Mouse (Mus musculus) layer of hippocampus, postnatal 10 days (tissue): ENCODE measurements around the gene Slc13a3. TPM values are rescaled to one million over a fixed set of nuclear protein-coding genes. Genes with fewer than 3 reads are reported as not detected.
A peak's percentile ranks its signal among the peaks of the same experiment; 100 is the strongest.

Source experiments
- DNase-seq, 2 experiments: peaks; one replicate each; pipeline ENCODE4 v3.0.0; 2021; ENCODE audit warnings: low spot score in 2 of 2
- total RNA-seq, 2 experiments: library from RNA; stranded (reverse); gene quantifications; 2 replicates each; pipeline ENCODE4 v1.2.3; 2021

The Slc13a3 gene
- total RNA-seq, 2 experiments from 2014 or later, result 22.1 to 23.8 TPM

DNA sequence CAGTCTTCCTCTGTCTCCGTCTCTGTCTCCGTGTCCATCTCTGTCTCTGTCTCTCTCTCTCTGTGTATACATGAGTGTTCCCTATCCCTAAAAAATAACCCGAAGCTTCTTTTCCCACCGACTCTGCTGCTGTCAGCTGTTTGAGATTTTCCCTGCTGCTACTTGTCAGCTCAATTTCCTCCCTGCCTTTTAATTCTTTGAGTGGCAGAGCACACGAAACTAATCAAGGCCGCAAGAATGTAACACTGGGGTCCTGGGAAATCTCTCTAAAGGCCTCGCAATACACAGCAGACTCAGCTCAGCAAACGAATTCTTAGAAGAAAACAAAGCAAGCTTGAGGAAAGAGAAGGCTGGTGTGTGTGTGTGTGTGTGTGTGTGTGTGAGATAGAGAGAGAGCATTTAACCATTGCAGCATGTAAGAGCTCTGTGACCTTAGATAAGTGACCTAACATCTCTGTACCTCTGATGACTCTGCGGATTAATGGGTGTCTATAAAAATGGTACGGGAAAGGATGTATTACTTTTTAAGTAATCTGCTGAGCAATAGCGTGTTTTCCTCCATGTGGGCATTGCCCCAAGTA is 57.8 kb downstream of the Slc13a3 start:
- DNase-seq, result no peak

DNA sequence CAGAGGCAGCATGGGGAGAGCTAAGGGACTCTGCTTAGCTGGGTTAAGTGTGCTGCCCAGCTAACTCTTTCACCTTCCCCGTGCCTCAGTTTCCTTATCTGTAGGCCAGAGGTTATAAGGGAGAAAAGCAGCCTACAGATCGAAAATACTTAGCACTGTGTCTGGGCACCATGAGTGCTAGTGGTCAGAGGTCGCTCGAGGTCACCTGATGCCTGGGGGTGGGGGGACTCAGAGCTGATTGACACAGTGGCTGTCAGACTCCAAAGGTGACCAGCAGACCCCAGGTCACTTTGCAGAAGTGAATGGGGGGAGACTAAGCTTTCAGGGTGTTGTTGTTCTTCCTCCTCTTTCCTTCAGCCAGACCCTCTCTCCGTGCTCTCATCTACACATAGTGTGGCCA is 58.7 kb downstream of the Slc13a3 start:
- DNase-seq, result no peak

DNA sequence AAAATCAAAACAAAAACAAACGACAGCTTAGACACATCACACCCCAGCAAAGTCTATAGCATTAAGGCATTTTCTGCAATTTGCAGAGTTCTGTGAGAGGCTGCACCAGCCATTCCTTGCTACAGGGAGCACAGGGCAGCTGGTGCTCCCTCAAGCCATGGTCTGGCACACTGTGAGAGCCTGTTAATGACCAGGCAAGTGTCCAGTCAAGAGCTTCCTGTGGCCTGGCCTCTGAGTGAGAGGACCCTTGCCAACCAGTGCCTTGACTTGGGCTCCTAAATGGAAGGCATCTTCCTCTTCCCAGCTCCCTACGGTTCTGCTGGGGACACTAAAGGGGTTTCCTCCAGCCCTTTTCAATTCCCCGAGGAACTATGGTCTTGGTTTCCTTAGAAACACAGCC is 59.1 kb downstream of the Slc13a3 start:
- DNase-seq, result peak in 1 of 2 experiments; percentile 36

DNA sequence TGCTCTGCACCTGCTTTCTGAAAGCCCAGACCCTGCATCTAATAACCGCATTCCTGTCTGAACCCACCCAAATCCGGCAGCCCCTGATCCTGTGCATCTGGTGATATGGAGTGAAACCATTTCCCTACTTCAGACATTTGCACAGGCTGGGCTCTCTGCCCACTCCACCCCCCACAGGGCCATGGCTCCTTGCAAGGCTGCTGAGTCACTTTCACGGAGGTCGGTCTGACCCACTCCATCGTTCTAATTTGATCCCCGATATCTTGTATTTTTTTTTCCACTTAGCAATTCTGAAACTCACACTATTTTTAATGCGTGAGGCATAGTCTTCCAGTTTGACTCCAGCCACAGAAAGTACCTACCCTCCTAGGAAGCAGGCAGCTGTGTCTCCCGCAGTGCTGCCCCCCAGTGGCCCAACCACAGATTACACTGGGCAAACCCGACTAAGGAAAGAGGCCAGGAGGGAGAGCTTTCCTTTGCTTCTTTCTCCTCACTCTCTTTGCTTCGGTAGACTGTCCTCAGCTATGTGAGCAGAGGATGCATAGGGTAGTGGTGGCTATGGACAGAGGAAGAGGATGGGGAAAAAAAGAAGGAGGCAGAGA is 65.2 kb downstream of the Slc13a3 start:
- peak; percentile 79 to 81 for DNase-seq

DNA sequence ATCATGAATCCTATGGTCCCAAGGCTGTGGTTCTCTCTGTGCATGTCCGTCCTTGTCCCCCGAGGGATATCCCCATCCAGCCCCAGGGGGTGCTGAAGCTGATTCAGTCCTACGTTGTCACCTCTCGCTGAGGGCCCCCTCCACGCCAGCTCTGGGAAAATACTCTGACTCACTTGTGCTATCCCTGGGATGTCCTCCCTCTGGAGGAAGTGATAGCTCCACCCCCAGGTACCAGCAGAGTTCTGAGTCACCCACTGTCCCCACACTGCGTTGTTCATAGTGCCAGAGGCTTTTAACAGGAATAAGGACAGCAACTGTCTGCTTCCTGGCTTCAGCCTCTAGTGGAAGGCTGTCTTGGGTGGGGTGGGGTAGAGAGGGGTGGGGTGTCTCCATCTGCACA is 67.7 kb downstream of the Slc13a3 start:
- no peak for DNase-seq

DNA sequence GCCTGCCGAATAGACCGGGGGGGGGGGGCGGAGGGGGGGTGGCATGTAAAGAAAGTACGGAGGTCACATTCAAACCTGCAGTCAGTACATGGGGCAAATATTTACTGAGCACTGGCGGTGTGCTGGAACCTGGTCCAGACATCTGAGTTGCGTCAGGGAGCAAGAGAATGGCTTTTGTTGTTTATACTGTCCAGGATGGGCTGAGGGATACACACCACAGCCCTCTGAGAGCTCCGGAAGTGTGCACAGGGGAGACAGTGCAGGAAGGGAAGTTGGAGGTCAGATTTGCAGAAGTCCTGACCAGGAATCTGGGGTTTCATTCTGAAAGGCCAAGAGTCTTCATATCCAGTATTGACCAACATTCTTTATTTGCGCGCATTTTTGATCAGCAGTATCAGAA is 68.1 kb downstream of the Slc13a3 start:
- no peak for DNase-seq

DNA sequence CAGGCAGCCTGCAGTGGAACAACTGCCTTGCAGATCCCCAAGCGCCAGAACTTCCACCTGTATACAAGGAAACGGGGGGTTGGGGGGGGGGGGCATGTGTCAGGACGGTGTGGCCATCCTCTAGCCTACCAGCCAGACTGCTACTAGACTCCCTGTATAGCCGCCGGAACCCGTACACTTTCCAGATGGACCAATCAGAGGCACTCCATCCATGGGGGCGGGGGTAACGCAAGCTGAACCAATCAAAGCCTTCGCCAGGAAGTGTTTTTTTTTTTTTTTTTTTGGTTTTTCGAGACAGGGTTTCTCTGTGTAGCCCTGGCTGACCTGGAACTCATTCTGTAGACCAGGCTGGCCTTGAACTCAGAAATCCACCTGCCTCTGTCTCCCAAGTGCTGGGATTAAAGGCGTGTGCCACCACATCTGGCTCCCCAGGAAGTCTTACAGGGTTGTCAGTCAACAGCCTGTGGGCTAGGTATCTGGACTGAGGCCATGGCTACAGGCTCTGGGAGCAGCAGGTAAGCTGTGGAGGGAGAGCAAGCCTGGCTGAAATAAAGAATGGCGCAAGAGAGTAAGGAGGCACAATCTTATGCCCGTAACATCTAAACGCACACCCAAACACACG is 74.8 kb downstream of the Slc13a3 start:
- DNase-seq, result no peak

DNA sequence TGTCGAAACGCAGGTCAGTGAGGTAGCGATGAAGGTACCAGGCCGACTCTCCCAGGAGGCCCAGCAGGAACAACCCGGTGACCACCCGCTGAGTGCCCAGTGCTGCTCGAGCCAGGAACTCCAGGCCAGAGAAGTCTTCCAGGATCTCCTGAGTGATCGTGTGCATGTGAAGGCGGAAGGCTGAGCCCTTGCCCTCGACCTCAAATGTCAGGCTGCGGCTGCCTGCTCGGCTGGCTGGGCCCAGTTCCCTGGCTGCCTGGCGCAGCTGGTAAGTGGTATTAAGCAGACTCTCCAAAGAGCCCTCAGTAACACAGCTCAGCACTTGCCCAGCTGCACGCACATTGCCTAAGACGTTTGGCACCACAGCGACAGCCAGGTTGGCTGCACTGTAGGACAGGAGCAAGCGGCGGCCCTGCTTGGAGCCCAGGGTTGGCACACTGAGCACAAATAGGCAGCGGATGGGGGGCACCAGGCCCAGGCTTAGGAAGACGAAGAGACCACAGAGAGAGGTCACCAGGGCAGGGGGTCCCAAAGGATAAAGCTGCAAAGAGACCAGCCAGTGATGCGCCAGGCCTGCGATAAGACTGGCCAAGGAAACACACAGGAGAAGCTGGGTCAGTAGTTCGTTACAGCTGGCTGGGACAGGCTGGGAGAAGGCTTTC is 75.4 kb downstream of the Slc13a3 start:
- peak in 1 of 2 experiments; percentile 42 for DNase-seq

DNA sequence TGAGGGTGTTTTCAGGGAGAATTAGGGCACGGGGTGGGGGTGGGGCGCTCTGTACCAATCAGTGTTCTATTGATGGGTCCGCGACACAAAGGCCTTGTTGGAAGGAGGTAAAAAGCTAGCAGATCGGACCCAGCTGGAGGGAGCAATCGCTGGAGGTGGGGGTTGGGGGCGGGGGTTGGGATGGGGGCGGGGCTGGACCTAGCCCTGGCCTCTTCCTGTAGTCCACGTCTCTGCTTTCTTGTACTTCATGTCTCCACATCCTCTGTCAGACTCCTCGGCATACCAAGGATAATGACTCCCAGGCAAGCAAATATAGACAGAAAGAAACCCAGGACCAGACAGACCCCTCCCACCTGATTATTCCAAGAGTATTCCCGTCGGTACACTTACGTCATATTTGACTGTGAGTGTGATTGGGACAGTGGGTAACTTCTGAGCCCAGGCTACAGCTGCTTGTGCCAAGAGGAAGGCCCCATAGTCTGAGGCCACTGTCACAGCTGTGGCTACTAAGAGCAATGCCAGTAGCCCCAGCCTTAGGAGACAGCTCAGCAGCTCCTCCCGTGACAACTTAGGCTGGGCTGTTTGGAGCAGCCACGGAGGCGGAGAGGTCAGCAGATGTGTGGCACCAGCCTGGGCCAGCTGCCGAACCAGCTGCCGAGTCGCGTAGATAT is 76.1 kb downstream of the Slc13a3 start:
- no peak for DNase-seq

DNA sequence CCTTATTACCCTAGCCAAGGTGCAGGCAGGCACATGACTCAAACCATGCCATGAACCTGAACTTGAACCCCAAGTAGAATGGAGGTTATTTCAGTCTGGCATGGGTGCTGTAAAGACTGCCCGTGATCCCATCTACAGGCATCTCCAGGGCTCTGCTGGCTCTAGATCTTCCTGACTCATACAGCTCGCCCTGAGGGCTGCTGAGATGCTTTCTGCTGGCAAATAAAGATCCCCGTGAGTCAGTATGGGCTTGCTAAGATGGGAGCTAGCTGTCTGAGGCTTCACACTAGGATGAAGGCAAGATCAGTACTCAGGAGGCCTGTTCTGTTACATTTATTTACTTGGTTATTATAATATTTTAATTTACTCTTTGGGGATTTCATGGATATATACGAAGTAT is 80.9 kb downstream of the Slc13a3 start:
- no peak for DNase-seq

DNA sequence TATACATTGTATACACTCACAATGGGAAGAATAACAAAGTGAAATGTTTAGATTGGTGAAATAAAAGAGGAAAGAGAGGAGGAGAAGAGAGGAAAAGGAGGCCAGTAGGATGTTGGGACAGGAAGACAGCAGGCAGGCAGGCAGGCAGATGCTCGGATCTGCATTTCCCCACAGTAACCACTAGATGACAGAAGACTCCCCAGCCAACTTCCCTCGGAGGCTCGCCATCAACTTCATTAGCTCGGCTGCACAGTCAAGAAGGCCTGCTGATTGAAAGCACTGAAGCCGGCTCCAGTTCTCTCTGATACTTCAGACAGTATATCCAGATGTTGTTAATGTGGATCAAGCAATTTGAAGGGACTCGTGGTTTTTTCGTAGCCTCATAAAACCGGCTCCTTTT is 81.5 kb downstream of the Slc13a3 start:
- peak; percentile 55 to 71 for DNase-seq

DNA sequence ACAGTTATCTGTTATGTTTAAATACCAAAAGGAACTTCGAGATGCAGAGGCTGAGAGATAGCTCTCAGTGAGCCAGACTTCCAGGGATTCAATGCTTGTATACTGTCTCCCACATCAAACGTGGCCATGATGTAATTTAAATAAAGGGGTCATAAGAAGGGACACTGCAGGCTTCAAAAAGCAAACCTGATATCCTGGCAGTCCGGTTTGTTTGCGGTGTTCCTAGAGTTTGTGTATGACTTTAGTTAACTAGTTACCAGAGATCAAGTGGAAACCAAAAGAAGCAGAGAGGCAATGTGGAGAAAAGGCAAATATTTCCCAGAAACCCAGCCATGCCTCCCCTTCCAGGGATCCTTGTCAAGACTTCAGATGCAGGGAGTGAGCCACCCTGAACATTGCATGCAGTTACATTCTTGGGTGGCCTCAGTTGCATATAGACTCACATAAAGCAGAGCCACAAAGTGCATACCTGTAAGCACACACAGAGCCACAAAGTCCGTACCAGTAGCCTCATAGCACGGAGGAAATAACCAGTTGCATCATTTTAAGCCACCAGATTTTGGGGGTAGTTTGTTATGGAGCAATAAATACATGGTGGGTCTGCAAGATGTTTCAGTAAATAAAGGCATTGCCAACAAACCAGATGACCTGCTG is 83.6 kb downstream of the Slc13a3 start:
- DNase-seq, result no peak

DNA sequence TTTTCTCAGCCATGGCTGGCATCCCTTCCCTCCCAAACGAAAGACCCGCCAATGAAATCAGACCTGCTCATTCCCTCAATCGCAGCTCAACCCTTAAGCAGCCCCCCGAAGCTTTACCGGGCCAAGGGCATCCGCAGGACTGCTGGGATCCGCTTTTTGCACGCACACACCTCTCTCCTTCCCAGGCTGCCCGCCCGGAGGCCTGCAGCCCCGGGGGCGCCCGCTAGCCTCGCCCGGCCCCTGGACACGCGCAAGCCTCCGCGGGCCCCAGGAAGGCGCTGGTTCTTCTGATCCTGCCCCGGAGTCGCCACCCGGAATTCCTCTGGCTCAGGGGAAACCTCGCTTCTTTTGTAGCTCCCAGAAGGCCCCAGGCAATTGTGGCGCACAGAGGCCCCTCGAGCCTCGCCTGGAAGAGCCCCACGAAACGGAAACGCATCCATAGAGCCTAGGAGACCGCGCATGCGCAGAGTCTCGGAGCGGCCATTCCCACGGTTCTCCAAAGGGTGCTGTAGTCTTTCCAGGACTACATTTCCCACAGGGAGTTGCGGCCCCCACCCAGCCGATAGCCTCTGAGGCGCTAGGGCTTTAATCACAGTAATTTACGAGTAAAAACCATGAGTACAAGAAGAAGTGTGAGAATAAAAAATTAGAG is 85.1 kb downstream of the Slc13a3 start, which contains the start of gene Zfp334:
TSS of gene Zfp334 (minus strand) at position 416 of the 652 bp plus-strand sequence.
- peak; percentile 97 for DNase-seq

DNA sequence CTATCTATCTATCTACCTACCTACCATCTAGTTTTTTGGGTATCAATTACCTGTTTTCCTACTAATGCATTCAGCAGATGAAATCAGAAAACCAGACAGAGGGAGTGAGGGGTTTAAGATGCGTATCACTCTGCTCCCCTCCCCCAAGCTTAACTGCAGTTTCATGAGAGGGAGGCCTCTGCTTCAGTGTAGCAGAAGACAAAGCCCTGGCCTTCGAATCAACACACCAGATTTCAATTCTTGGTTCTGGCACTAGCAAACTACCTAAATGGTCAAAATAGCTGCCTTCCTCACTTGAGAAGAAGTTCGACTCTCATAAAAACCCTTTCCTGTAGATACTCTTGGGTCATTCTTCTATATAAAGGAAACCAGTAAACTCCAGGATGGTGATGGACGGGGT is 85.7 kb downstream of the Slc13a3 start:
- no peak for DNase-seq

DNA sequence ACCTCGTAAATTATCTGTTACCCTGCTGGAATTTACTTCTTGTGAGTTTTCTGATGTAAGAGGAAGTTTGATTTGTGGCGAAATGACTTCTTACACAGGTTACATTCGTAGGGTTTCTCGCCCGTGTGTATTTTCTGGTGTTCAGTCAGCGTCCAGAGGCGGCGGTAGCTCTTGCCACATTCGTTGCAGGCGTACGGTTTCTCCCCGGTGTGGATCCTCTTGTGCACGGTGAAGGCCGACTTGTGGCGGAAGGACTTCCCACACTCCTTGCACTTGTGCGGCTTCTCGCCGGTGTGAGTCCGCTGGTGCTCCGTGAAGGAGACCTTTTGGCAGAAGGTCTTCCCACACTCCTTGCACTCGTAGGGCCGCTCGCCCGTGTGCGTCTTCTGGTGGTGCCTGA is 93.0 kb downstream of the Slc13a3 start:
- no peak for DNase-seq

DNA sequence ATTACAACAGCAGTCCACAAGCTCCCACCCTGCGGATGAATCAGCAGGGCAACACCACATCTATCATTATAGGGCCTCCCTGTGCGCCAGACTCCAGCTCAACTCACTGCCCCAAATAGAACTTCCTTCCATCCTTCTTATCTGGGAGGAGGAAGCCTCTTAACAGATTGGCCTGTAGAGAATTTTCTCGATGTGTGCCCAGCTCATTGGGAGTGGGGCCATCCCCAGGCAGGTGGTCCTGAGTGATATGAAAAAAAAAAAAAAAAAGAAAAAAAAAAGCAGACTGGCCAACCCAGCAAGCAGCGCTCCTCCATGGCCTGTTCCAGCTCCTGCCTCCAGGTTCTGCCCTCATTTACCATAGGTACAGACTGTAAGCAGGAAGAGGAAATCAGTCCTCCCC is 97.0 kb downstream of the Slc13a3 start:
- DNase-seq, result no peak

DNA sequence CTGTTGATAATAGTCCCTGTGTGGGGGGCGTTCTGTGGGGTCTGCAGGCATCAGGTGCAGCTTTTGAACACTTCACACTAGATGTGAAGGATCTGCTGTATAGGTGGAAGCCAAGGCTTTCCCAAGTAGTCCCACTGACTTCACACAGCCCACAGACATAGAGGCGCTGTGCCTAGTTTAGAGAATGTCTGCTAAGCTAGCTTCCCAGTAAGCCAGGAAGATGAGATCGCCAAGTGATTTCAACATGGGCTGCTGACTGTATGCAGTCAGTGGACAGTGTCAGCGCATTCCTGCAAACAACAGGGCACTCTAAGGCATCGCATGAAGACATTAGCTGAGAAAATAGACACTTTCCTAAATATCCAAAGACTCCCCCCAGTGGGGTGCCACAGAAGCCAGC is 97.6 kb downstream of the Slc13a3 start:
- DNase-seq, result no peak

DNA sequence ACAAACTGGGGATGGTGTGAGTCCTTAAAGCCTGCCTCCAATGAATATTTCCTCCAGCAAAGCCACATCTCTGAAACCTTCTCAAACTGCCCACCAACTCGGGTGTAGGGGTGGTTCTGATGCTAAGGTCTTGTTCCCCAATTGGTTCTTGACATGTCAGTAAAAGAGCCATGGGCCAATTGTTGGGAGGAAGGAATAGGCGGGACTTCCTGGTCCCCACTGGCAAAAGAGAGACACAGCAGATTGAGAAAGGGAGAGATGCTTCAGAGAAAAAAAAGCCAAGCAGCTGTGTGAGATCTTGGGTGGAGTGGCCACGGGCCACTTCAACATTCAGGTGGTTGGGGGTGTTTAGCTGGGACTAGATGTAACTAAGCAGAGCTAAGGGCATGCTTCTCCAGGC is 102.0 kb downstream of the Slc13a3 start:
- no peak for DNase-seq

DNA sequence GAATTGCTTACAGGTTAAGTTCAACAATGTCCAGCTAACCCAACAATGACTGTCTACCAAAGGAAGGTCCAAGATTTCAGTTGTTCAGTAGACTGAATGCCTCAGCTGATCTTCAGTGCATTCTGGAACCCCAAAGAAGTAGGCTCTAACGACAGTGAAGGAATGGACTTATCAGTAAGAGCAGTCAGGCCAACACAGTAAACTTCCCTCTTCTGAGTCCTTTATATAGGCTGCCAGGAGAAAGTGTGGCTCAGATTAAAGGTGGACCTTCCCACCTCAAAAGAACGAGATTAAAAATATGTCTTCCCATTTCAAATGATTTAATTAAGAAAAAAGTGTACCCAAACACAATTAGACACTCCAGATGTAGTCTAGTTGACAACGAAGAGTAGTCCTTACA is 102.7 kb downstream of the Slc13a3 start:
- no peak for DNase-seq

DNA sequence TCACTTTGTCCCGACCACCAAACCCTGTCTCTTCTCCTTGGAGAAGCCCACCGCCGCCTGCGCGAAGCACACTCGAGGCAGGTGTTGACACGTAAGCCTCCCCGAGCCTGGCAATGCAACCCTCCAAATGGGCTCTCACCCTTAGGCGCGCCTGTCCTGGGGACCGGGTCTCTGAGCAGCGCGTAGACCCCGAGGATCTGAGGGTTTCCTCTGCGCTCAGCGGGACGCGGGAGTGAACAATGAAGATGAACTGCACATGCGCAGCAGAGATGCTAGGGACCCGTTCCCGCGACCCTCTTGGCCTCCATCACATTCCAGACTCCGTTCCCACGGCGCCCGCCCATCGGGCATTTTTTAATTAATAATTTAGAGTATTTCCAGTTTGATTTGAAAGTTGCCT is 104.5 kb downstream of the Slc13a3 start, which contains the start of gene Zfp663:
TSS of gene Zfp663 (minus strand) at position 234 of the 400 bp plus-strand sequence.
- no peak for DNase-seq
